Mouse (Mus musculus) cortical plate, adult 2 months (tissue): ENCODE data around the gene Ptprd.

Source experiments
- CTCF ChIP-seq: fragments of 200-500 bp; IDR thresholded peaks from 2 replicates; pipeline ENCODE4 v1.5.1; 2011; ENCODE audit warnings: mild to moderate bottlenecking, control low read depth, low read length; ENCODE audit not compliant: insufficient read depth; ENCODE audit errors: extremely low read depth
- POLR2A ChIP-seq: fragments of 200-500 bp; IDR thresholded peaks from 2 replicates; pipeline ENCODE4 v1.6.1; 2011; ENCODE audit warnings: mild to moderate bottlenecking, low read length, control low read depth; ENCODE audit not compliant: insufficient read depth; ENCODE audit errors: extremely low read depth

GRCm38 (mm10) chr4:78211529-78212494 lies at the start of gene Ptprd:
- peak; percentile 38; the same call in 1 of the 2 replicates for TF ChIP-seq POLR2A
- no peak for TF ChIP-seq CTCF
